Mouse (Mus musculus) neural tube, embryonic 14.5 days (tissue): Measurements from ENCODE around the gene Nipal3. TPM values are rescaled to one million over a fixed set of nuclear protein-coding genes. Genes with fewer than 3 reads are reported as not detected.
A peak's percentile ranks its signal among the peaks of the same experiment; 100 is the strongest.

Source experiments
- ATAC-seq: fragments of 200-750 bp; cut with Nextera tagmentation; 2 replicates; pipeline ENCODE4 v1.8.0; 2017; ENCODE audit warnings: low read depth, mild to moderate bottlenecking, moderate TSS enrichment, moderate library complexity
- H3K27ac ChIP-seq: fragments of 300-500 bp; sonication (generic); 2 replicates; pipeline ENCODE4 v1.5.1; 2014; ENCODE audit warnings: low read depth, mild to moderate bottlenecking, control low read depth, low read length, moderate library complexity, mixed read lengths
- H3K27me3 ChIP-seq: fragments of 300-500 bp; sonication (generic); 2 replicates; pipeline ENCODE4 v1.6.1; 2014; ENCODE audit warnings: low read length; ENCODE audit not compliant: control insufficient read depth, insufficient read depth
- H3K36me3 ChIP-seq: fragments of 300-500 bp; sonication (generic); 2 replicates; pipeline ENCODE4 v1.6.1; 2014; ENCODE audit warnings: low read length, mixed read lengths; ENCODE audit not compliant: control insufficient read depth, insufficient read depth
- H3K4me1 ChIP-seq: fragments of 300-500 bp; sonication (generic); 2 replicates; pipeline ENCODE4 v1.6.1; 2014; ENCODE audit warnings: low read length; ENCODE audit not compliant: control insufficient read depth, insufficient read depth
- H3K4me2 ChIP-seq: fragments of 300-500 bp; sonication (generic); 2 replicates; pipeline ENCODE4 v1.6.1; 2014; ENCODE audit warnings: mild to moderate bottlenecking, low read depth, low read length, control low read depth
- H3K4me3 ChIP-seq: fragments of 300-500 bp; sonication (generic); 2 replicates; pipeline ENCODE4 v1.5.1; 2014; ENCODE audit warnings: low read depth, low read length, control low read depth, mixed read lengths
- H3K9ac ChIP-seq: fragments of 300-500 bp; sonication (generic); replicated peaks from 2 replicates; pipeline ENCODE4 v1.6.1; 2014; ENCODE audit warnings: low read depth, mild to moderate bottlenecking, control low read depth, low read length, mixed read lengths
- H3K9me3 ChIP-seq: fragments of 300-500 bp; sonication (generic); 2 replicates; pipeline ENCODE4 v1.6.1; 2016; ENCODE audit warnings: low read length; ENCODE audit not compliant: control insufficient read depth
- WGBS: fragments of 180-500 bp; shearing (Covaris S2); extraction: QIAGEN DNeasy Blood & Tissue Kit; methylation state at CpG from one replicate; pipeline ENCODE4 v1.1.7; 2014; 5-methylcytosine and 5-hydroxymethylcytosine counted together
- polyA plus RNA-seq: library from polyadenylated mRNA; unstranded; fragments of >200 nt; fragmentation: Nextera tagmentation; extraction: Ambion mirVana; gene quantifications from 2 replicates; pipeline ENCODE4 v1.2.1, GENCODE M21; 2014

Gene Nipal3
- polyA plus RNA-seq, 1 experiment from 2014 or later, result 14.9 TPM

- peak; percentile 79 for ATAC-seq
- Histone ChIP-seq H3K36me3 (no peaks in the 10 kb centered on the region), H3K4me3 (peak within 1 kb of the TSS; percentile 88), H3K27me3 (no peaks in the 10 kb centered on the region), H3K4me2 (peak within 1 kb of the TSS; percentile 82), H3K27ac (peak within 1 kb of the TSS; percentile 66), H3K4me1 (no peaks in the 10 kb centered on the region), H3K9ac (peak within 1 kb of the TSS; percentile 77), H3K9me3 (no peaks in the 10 kb centered on the region)
- 1% methylated on average over 63 of the region's 79 CpGs for WGBS
Measured at GRCm38 (mm10) chr4:135433443-135434394, 61.1 kb downstream of the Nipal3 start, which contains the start of gene Rcan3. Rcan3 (minus strand) TSS chr4:135433853.

- Histone ChIP-seq H3K9ac (peak overlapping the region; percentile 77), H3K9me3 (no peaks in the 10 kb centered on the region), H3K4me2 (peak overlapping the region; percentile 82), H3K27ac (no peak overlapping the region), H3K4me3 (peak overlapping the region; percentile 88), H3K36me3 (no peaks in the 10 kb centered on the region), H3K4me1 (no peaks in the 10 kb centered on the region), H3K27me3 (no peaks in the 10 kb centered on the region)
- 6% methylated on average over 10 of the region's 10 CpGs for WGBS
- peak; percentile 18; the same call in 1 of the 2 replicates for ATAC-seq
Measured at GRCm38 (mm10) chr4:135433086-135433442, 61.8 kb downstream of the Nipal3 start.

GRCm38 (mm10) chr4:135429990-135430760 lies 64.7 kb downstream of the Nipal3 start:
- Histone ChIP-seq H3K4me1 (no peaks in the 10 kb centered on the region), H3K27me3 (no peaks in the 10 kb centered on the region), H3K36me3 (0 out of 2 replicates have a peak, but pooled peaks cover under 1% of the 10 kb centered on the region), H3K9me3 (no peaks in the 10 kb centered on the region), H3K4me2 (no peak overlapping the region), H3K4me3 (no peak overlapping the region), H3K9ac (no peak overlapping the region), H3K27ac (no peak overlapping the region)
- WGBS, result 83% methylated on average over 8 of the region's 8 CpGs
- no peak for ATAC-seq

GRCm38 (mm10) chr4:135429383-135429782 lies 65.5 kb downstream of the Nipal3 start:
- Histone ChIP-seq H3K36me3 (0 out of 2 replicates have a peak, but pooled peaks cover 4% of the 10 kb centered on the region), H3K4me3 (no peak overlapping the region), H3K4me1 (no peaks in the 10 kb centered on the region), H3K4me2 (no peak overlapping the region), H3K27ac (no peak overlapping the region), H3K27me3 (no peaks in the 10 kb centered on the region), H3K9me3 (no peaks in the 10 kb centered on the region), H3K9ac (no peak overlapping the region)
- WGBS, result 90% methylated on average over 4 of the region's 4 CpGs
- no peak for ATAC-seq

GRCm38 (mm10) chr4:135426587-135426986 lies 68.3 kb downstream of the Nipal3 start:
- Histone ChIP-seq H3K4me2 (no peak overlapping the region), H3K9ac (no peak overlapping the region), H3K9me3 (no peaks in the 10 kb centered on the region), H3K27ac (no peak overlapping the region), H3K4me3 (no peak overlapping the region), H3K27me3 (no peaks in the 10 kb centered on the region), H3K36me3 (peaks cover 11% of the 10 kb centered on the region), H3K4me1 (no peaks in the 10 kb centered on the region)
- WGBS, result 92% methylated on average over 7 of the region's 7 CpGs
- ATAC-seq, result no peak

- no peak for ATAC-seq
Measured at GRCm38 (mm10) chr4:135425625-135426024, 69.2 kb downstream of the Nipal3 start.

GRCm38 (mm10) chr4:135420961-135421360 lies 73.9 kb downstream of the Nipal3 start:
- Histone ChIP-seq H3K36me3 (peaks cover 29% of the 10 kb centered on the region), H3K4me1 (no peaks in the 10 kb centered on the region), H3K4me3 (no peak overlapping the region), H3K27ac (no peak overlapping the region), H3K9me3 (no peaks in the 10 kb centered on the region), H3K27me3 (no peaks in the 10 kb centered on the region), H3K4me2 (no peak overlapping the region), H3K9ac (no peak overlapping the region)
- no peak for ATAC-seq
- 92% methylated on average over 13 of the region's 13 CpGs for WGBS

More at GRCm38 (mm10) chr4:135425625-135426024, 69.2 kb downstream of the Nipal3 start:
- Histone ChIP-seq H3K4me3 (no peak overlapping the region), H3K9ac (no peak overlapping the region), H3K27me3 (no peaks in the 10 kb centered on the region), H3K27ac (no peak overlapping the region), H3K36me3 (peaks cover 14% of the 10 kb centered on the region), H3K4me1 (no peaks in the 10 kb centered on the region), H3K4me2 (no peak overlapping the region), H3K9me3 (no peaks in the 10 kb centered on the region)
- WGBS, result 89% methylated on average over 9 of the region's 9 CpGs

- H3K4me3 ChIP-seq, result no peak overlapping the region
- 86% methylated on average over 11 of the region's 11 CpGs for WGBS
- H3K36me3 ChIP-seq, result peaks cover 33% of the 10 kb centered on the region
- no peak for ATAC-seq
- no peaks in the 10 kb centered on the region for H3K27me3 ChIP-seq
- no peak overlapping the region for H3K9ac ChIP-seq
- no peaks in the 10 kb centered on the region for H3K9me3 ChIP-seq
- no peak overlapping the region for H3K27ac ChIP-seq
- no peaks in the 10 kb centered on the region for H3K4me1 ChIP-seq
- H3K4me2 ChIP-seq, result no peak overlapping the region
Measured at GRCm38 (mm10) chr4:135420416-135420815, 74.4 kb downstream of the Nipal3 start.

GRCm38 (mm10) chr4:135419996-135420395 lies 74.8 kb downstream of the Nipal3 start:
- WGBS, result 88% methylated on average over 21 of the region's 21 CpGs
- Histone ChIP-seq H3K4me2 (no peak overlapping the region), H3K9ac (no peak overlapping the region), H3K4me1 (no peaks in the 10 kb centered on the region), H3K27ac (no peak overlapping the region), H3K9me3 (no peaks in the 10 kb centered on the region), H3K27me3 (no peaks in the 10 kb centered on the region), H3K36me3 (peaks cover 35% of the 10 kb centered on the region), H3K4me3 (no peak overlapping the region)
- ATAC-seq, result no peak
